Mouse (Mus musculus): Measurements from ENCODE around the gene Plch1.

Gene Plch1

DNA sequence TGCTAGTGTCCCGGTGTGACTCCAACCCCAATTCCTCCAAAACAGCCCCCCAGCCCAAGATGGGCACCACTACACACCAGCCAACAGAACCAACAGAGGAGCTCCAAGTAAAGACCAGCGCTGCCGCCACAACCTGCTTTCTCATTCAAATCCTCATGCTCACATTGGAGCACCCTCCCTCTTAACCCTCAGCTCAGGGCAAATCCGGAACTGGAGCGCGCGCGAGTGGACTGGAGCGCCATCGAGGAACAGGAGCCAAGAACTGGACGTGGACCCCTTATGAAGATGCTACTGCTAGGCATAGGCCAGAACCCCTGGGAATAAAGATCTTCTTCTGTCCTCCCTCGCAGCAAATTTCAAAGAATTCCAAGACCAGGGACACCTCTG is at the start of gene Plch1:
Plch1 (minus strand) TSS at position 164 of the 387 bp plus-strand sequence.
- in situ Hi-C loops (cut with MboI; ENCODE audit: unreplicated experiment in 2 of 2): loop anchor here (25.0 kb wide), 2 partner anchors 962 to 1387 kb away; partner anchors contain the start of gene Dhx36 (in 1 of the 2)

- in situ Hi-C loops (cut with MboI; ENCODE audit: unreplicated experiment in 2 of 2): no loop called here
Measured at GRCm38 (mm10) chr3:63941204-63941850, 42.1 kb upstream of the Plch1 start.

GRCm38 (mm10) chr3:63938928-63939327 is 39.7 kb upstream of the Plch1 start:
- in situ Hi-C loops (cut with MboI; ENCODE audit: unreplicated experiment in 2 of 2): no loop called here

GRCm38 (mm10) chr3:63928878-63929859 is 29.9 kb upstream of the Plch1 start, which contains the start of gene E130311K13Rik:
Gene E130311K13Rik (minus strand): TSS chr3:63929472.
- in situ Hi-C loops (cut with MboI; ENCODE audit: unreplicated experiment in 2 of 2): loop anchor here (5.0 to 10.0 kb wide), 4 partner anchors 37 to 372 kb away; no protein-coding TSS in a partner anchor

GRCm38 (mm10) chr3:63919634-63920033 is 20.4 kb upstream of the Plch1 start:
- in situ Hi-C loops (cut with MboI; ENCODE audit: unreplicated experiment in 2 of 2): loop anchor here in 1 of 2 experiments (10.0 kb wide), 1 partner anchor 45 kb away; no protein-coding TSS in a partner anchor

- in situ Hi-C loops (cut with MboI; ENCODE audit: unreplicated experiment in 2 of 2): no loop called here
Measured at GRCm38 (mm10) chr3:63910301-63910700, 11.0 kb upstream of the Plch1 start.

DNA sequence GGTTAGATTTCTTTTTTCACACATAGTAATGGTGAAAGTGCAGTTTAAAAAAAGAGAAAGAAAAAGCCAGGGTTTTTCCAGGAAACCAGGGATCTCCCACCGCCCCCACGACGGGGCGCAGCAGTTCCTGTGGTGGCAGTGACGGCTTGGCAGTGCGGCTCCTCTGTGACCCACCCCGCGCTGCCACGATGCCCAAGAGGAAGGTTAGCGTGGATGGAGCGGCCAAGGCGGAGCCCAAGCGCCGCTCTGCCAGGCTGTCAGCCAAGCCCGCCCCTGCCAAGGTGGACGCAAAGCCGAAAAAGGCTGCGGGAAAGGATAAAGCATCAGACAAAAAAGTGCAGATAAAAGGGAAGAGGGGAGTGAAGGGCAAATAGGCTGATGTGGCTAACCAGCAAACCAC is 6.0 kb upstream of the Plch1 start:
- in situ Hi-C loops (cut with MboI; ENCODE audit: unreplicated experiment in 2 of 2): no loop called here

DNA sequence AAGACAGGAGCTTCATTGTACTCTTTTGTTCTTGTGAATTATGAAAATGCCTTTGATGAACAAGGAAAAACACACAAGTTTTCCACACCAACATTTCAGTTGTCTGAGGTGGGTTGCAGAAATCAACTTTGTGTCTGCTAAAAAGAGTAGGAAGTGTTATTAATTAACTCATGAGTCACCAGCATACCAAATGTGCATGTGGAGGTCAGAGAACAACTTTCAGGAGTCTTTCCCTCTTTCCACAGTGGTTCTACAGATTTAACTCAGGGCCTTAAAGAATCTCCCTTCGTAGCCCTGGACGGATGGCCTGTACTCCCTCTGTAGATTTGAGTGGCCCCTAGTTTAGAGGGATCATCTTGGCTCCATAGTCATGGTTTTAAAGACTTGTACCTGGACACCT is 4.9 kb upstream of the Plch1 start:
- in situ Hi-C loops (cut with MboI; ENCODE audit: unreplicated experiment in 2 of 2): no loop called here

DNA sequence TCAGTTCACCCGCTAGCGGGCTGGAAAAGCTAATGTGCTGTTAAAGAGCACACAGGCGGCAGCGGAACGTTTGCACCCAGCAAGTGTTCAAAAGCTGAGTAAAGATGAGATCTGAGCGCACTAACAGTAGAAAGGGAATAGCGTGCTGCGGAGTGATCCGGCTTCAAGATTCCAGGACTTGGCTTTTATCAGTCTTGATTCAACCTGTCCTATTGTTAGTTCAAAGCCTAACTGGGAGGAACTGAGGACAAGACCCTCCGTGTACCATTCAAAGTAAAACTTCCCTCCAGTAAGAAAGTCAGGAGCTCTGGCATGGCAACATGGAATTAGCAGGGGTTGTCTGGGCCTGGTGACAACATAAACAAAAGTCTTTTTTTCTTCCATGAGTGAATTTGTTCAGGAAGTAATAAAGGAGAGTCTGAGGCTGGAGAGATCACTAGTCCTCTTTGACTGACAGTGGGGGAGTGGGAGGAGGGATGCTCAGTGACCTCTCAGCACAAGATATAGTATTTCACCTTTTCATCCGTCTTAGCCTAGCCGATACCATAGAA is 824 bp upstream of the Plch1 start:
- in situ Hi-C loops (cut with MboI; ENCODE audit: unreplicated experiment in 2 of 2): no loop called here

DNA sequence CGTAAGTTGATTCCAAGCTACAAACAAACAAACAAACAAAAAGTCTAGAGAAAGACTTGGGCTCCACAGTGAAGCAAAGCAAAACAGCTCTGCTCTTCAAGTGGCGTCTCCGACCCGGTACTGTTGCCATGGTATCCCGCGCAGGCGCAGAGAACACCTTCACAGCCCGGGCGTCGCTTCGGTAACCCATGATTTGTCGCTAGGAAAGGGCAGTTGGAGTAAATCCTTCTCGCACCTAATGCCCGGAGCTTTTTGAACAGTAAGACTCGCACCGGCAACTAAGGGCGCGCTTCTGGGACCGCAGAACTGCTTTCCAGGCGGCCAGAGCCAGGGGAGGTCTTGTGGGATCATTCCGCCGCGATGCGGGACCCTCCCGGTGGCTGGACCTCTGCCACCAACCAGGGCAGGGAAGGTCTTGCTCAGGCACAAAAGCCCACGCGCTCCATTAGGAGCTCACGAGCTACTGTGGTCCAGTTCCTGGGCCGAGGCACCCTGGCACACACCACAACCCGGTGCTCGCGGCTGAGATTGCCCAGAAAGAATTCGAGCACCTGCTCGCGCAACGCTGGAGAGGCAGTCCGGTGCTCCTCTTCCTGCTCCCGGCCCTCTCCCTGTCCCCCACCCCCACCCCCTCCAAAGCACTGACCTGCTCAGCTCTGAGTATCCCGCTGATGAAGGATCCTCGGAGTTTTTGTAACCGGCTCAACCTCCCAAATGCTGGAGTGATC is 527 bp downstream of the Plch1 start:
- in situ Hi-C loops (cut with MboI; ENCODE audit: unreplicated experiment in 2 of 2): loop anchor here (25.0 kb wide), 2 partner anchors 961 to 1386 kb away; partner anchors contain the start of gene Dhx36 (in 1 of the 2)

DNA sequence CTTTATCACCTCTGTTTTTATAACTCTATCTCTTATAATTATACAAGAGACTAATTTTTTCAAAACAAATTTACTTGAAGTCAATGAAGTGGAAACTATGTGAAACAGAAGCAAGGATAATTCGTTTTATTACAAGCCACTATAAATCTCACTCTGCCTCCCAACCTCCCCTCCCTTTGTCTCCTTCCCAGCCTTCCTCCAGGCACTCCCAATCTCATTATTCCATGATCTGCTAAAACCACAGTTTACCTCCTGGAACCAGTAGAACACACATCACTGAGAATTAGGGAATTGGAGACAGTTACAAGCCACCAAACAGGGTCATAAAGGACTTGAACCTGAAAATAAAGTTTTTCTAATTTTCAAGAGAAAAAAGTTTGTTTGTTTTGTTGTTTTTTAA is 2.1 kb downstream of the Plch1 start:
- in situ Hi-C loops (cut with MboI; ENCODE audit: unreplicated experiment in 2 of 2): loop anchor here (25.0 kb wide), 2 partner anchors 960 to 1385 kb away; partner anchors contain the start of gene Dhx36 (in 1 of the 2)

DNA sequence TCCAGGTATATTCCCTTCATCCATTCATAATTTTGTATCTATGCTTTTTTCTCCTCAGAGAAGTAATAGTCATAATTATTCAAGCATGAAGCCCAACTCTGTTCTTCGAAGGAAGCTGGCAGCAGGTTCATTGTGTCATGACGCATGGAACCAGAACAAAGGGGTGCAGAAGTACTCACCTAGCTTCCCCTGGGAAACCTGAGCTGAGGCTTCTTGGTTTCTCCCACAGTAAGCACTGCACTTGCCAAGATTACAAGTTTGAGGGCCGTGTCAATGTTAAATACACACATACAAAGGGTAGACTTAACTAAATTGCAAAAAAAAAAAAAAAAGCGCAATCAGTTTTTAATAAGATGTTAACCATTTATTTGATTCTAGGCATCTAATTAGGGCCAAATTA is 3.0 kb downstream of the Plch1 start:
- in situ Hi-C loops (cut with MboI; ENCODE audit: unreplicated experiment in 2 of 2): loop anchor here (25.0 kb wide), 2 partner anchors 959 to 1384 kb away; partner anchors contain the start of gene Dhx36 (in 1 of the 2)

- in situ Hi-C loops (cut with MboI; ENCODE audit: unreplicated experiment in 2 of 2): loop anchor here (25.0 kb wide), 2 partner anchors 958 to 1383 kb away; partner anchors contain the start of gene Dhx36 (in 1 of the 2)
Measured at GRCm38 (mm10) chr3:63895786-63896185, 3.5 kb downstream of the Plch1 start.

GRCm38 (mm10) chr3:63893677-63894076 is 5.6 kb downstream of the Plch1 start:
- in situ Hi-C loops (cut with MboI; ENCODE audit: unreplicated experiment in 2 of 2): loop anchor here (5.0 to 25.0 kb wide), 3 partner anchors 34 to 1381 kb away; partner anchors contain the start of genes Dhx36 (in 1 of the 2) and E130311K13Rik (in 1 of the 2)

- in situ Hi-C loops (cut with MboI; ENCODE audit: unreplicated experiment in 2 of 2): loop anchor here (5.0 to 25.0 kb wide), 3 partner anchors 35 to 1380 kb away; partner anchors contain the start of genes Dhx36 (in 1 of the 2) and E130311K13Rik (in 1 of the 2)
Measured at GRCm38 (mm10) chr3:63892154-63892553, 7.1 kb downstream of the Plch1 start.

DNA sequence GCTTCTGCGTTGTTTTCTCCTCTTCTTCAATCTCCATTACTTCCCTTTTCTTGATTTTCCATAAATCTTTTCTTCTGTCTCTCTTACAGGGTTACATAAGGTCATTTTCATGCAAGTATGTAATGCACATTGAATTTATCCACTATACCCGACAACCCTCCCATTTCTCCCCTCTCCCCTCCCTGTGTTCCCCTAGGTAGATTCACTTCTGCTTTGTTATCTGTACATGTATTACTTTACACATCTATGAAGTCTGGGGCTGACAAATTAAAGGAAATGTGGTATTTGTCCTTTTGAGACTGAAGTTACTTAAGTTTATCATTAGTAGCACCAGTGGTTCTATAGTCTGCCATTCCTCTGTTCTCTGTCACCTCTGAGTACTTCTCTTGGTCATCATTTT is 18.2 kb downstream of the Plch1 start:
- in situ Hi-C loops (cut with MboI; ENCODE audit: unreplicated experiment in 2 of 2): loop anchor here (25.0 kb wide), 2 partner anchors 944 to 1369 kb away; partner anchors contain the start of gene Dhx36 (in 1 of the 2)

GRCm38 (mm10) chr3:63878995-63879666 is 20.1 kb downstream of the Plch1 start:
- in situ Hi-C loops (cut with MboI; ENCODE audit: unreplicated experiment in 2 of 2): loop anchor here (5.0 to 25.0 kb wide), 4 partner anchors 46 to 1367 kb away; partner anchors contain the start of genes E130311K13Rik (in 2 of the 2) and Dhx36 (in 1 of the 2)

- in situ Hi-C loops (cut with MboI; ENCODE audit: unreplicated experiment in 2 of 2): loop anchor here in 1 of 2 experiments (10.0 kb wide), 1 partner anchor 52 kb away; the partner anchor contains the start of gene E130311K13Rik
Measured at GRCm38 (mm10) chr3:63872818-63873217, 26.5 kb downstream of the Plch1 start.

DNA sequence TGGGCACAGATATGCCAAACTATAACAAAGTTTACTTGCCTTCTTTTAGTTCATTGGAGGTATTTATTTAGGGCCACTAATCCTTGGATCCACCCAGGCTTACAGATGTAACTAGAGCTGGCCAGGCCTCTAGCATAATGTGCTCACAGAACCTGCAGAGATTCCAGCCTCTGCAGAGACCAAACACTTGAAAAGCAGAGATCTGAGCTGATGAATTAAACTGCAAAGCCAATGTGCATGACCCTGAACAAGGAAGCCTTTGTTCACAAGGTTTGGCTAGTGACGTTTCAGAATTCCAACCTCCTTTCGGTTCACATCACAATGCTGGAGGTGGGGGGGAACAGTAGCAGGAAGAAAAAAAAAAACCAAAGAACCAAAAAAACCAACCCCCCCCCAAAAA is 28.0 kb downstream of the Plch1 start:
- in situ Hi-C loops (cut with MboI; ENCODE audit: unreplicated experiment in 2 of 2): loop anchor here in 1 of 2 experiments (10.0 kb wide), 1 partner anchor 54 kb away; the partner anchor contains the start of gene E130311K13Rik
